20 mouse cellular contexts compared by ENCODE assay signal in genomic region chr1:151657042-151657605, GRCm38 (mm10).
A peak's percentile ranks its signal among the peaks of the same experiment; 100 is the strongest.
DNase-seq lines count a peak whose midpoint lies in the region; TF ChIP-seq lines count a peak whose summit lies in the region.
"Had no signal": no experiment of that assay in that cellular context is flagged by ENCODE, and none has a peak within 500 bp of the region (broad histone marks: within the 10 kb centered on the region; RNA-seq: fewer than 3 reads in every experiment).

No protein-coding gene starts in this region.

- no peak for TF ChIP-seq CTCF in brain, embryonic 14.5 days (IDR thresholded peaks at IDR 0.05; ENCODE audit: borderline replicate concordance, extremely low read depth, insufficient read depth, insufficient read length)

- DNase-seq in left cerebral cortex, adult 11 months (ENCODE audit: low spot score) = peak; percentile 9
- DNase-seq in left cerebral cortex, adult 9 months (ENCODE audit: low spot score in 2 of 2) = no peak
- DNase-seq in retina, postnatal 1 day = peak; percentile 21
- no peak for DNase-seq in retina, embryonic 14.5 days (ENCODE audit: low spot score)
- peak; percentile 64 for DNase-seq in brain, embryonic 14.5 days (ENCODE audit: low read depth)
- DNase-seq in telencephalon, adult 2 months (ENCODE audit: low read depth, low spot score) = peak; percentile 61
- DNase-seq in gastrocnemius, postnatal 10 days = no peak
- no peak for DNase-seq in testis, postnatal 14 days (ENCODE audit: low spot score)
- DNase-seq: adrenal gland, postnatal 10 days; B cell, adult 2 months; cerebellum, adult 18-20 months; gastrocnemius, postnatal 14 days; heart, adult 18-20 months; heart, postnatal 4 days; kidney, postnatal 36 days; liver; lung, embryonic 14.5 days; lung, postnatal 14 days; right cerebral cortex, postnatal 4 days; thymus, postnatal 14 days had no signal

- no peak for TF ChIP-seq POLR2A in brain, embryonic 14.5 days (IDR thresholded peaks at IDR 0.05; ENCODE audit: borderline replicate concordance, extremely low read depth, insufficient read depth, insufficient read length, poor library complexity, severe bottlenecking)

Comparison
In these comparisons a context has a peak if more than half of its experiments do, and no peak if none do; other contexts are left out.
1. DNase-seq: peak in left cerebral cortex, adult 11 months (single experiment), retina, postnatal 1 day (single experiment), brain, embryonic 14.5 days (single experiment) and telencephalon, adult 2 months (single experiment); none in left cerebral cortex, adult 9 months (0 of 2), retina, embryonic 14.5 days (single experiment), gastrocnemius, postnatal 10 days (single experiment) and testis, postnatal 14 days (single experiment).